Mouse (Mus musculus) hindbrain, embryonic 11.5 days (tissue): ENCODE measurements around the gene Mrpl38. TPM values are rescaled to one million over a fixed set of nuclear protein-coding genes. Genes with fewer than 3 reads are reported as not detected.
"Not testable (repeated sequence)": the region's sequence is repeated elsewhere in the genome, so short reads cannot be mapped to it uniquely, and the experiment has no call there.

Experiments
- ATAC-seq: fragments of 200-750 bp; cut with Nextera tagmentation; 2 replicates; pipeline ENCODE4 v1.8.0; 2017; ENCODE audit warnings: mild to moderate bottlenecking, moderate TSS enrichment, moderate library complexity; ENCODE audit not compliant: low FRiP score
- DNase-seq: peaks from one replicate; pipeline ENCODE4 v3.0.0-alpha.2; 2015; ENCODE audit warnings: low spot score
- H3K27ac ChIP-seq: fragments of 300-500 bp; sonication (generic); 2 replicates; pipeline ENCODE4 v1.5.1; 2014; ENCODE audit warnings: mild to moderate bottlenecking, low read depth, low read length
- H3K27me3 ChIP-seq: fragments of 300-500 bp; sonication (generic); 2 replicates; pipeline ENCODE4 v1.6.1; 2014; ENCODE audit warnings: mild to moderate bottlenecking, low read length, moderate library complexity, mixed read lengths; ENCODE audit not compliant: control insufficient read depth, insufficient read depth
- H3K36me3 ChIP-seq: fragments of 300-500 bp; sonication (generic); 2 replicates; pipeline ENCODE4 v1.6.1; 2014; ENCODE audit warnings: mild to moderate bottlenecking, low read length, moderate library complexity, mixed read lengths; ENCODE audit not compliant: control insufficient read depth, insufficient read depth
- H3K4me1 ChIP-seq: fragments of 300-500 bp; sonication (generic); replicated peaks from 2 replicates; pipeline ENCODE4 v1.6.1; 2014; ENCODE audit warnings: low read length, mixed read lengths; ENCODE audit not compliant: control insufficient read depth, insufficient read depth
- H3K4me2 ChIP-seq: fragments of 300-500 bp; sonication (generic); replicated peaks from 2 replicates; pipeline ENCODE4 v1.6.1; 2014; ENCODE audit warnings: mild to moderate bottlenecking, low read depth, low read length
- H3K4me3 ChIP-seq: fragments of 300-500 bp; sonication (generic); 2 replicates; pipeline ENCODE4 v1.5.1; 2014; ENCODE audit warnings: low read depth, low read length
- H3K9ac ChIP-seq: fragments of 300-500 bp; sonication (generic); 2 replicates; pipeline ENCODE4 v1.6.1; 2014; ENCODE audit warnings: low read depth, low read length
- H3K9me3 ChIP-seq: fragments of 300-500 bp; sonication (generic); 2 replicates; pipeline ENCODE4 v1.6.1; 2016; ENCODE audit warnings: low read length; ENCODE audit not compliant: control insufficient read depth
- WGBS: fragments of 180-500 bp; shearing (Covaris S2); extraction: QIAGEN DNeasy Blood & Tissue Kit; methylation state at CpG from one replicate; pipeline ENCODE4 v1.1.7; 2014; 5-methylcytosine and 5-hydroxymethylcytosine counted together
- polyA plus RNA-seq: library from polyadenylated mRNA; unstranded; fragments of >200 nt; fragmentation: Nextera tagmentation; extraction: Ambion mirVana; gene quantifications from 2 replicates; pipeline ENCODE4 v1.2.1, GENCODE M21; 2014

The Mrpl38 gene
- polyA plus RNA-seq, 1 experiment from 2014 or later: 93.2 TPM

DNA sequence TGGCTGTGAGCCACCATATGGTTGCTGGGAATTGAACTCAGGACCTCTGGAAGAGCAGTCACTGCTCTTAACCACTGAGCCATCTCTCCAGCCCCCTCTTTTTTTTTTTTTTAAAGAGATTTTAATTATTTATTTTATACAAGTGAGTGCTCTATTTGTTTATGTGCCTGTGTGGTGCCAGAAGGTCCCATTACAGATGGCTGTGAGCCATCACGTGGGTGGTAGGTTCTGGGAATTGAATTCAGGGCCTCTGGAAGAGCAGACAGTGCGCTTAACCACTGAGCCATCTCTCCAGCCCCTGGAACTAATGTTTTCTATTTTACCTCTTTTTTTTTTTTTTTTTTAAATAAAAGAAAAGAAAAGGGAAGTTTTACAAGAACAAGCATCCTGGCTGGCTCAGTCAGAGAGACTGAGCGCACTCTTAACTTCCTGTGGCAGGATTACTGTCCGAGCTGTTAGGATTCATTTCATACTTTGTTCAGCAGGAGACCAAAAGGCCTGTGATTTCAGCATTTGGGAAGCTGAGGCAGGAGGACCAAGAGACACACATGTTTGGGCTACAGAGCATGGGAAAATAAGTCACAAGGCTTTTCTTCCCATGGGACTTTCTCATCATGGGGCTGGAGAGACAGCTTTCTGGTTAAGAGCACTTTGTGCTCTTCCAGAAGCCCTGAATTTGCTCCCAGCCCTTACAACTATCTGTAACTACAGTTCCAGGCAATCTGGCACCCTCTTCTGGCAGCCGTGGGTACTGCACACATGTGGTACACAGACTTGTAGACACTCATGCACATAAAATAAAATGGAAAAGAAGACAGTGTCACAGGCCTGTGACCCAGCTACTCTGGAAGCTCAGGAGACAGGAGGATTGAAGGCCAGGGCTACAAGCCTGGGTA is 42.2 kb downstream of the Mrpl38 start:
- ATAC-seq (no peak), DNase-seq (peak; percentile 40)
- no peak overlapping the region for H3K4me2 ChIP-seq
- WGBS: 90% methylated on average over 5 of the region's 5 CpGs
- H3K4me3 ChIP-seq: no peak overlapping the region
- H3K36me3 ChIP-seq: no peaks in the 10 kb centered on the region
- H3K27me3 ChIP-seq: no peaks in the 10 kb centered on the region
- H3K27ac ChIP-seq: no peak overlapping the region
- no peaks in the 10 kb centered on the region for H3K4me1 ChIP-seq
- H3K9ac ChIP-seq: no peak overlapping the region
- H3K9me3 ChIP-seq: no peaks in the 10 kb centered on the region

- no peak overlapping the region for H3K4me3 ChIP-seq
- no peak for ATAC-seq
- WGBS: 77% methylated on average over 3 of the region's 3 CpGs
Observed at GRCm38 (mm10) chr11:116095573-116095972, 43.1 kb downstream of the Mrpl38 start.

DNA sequence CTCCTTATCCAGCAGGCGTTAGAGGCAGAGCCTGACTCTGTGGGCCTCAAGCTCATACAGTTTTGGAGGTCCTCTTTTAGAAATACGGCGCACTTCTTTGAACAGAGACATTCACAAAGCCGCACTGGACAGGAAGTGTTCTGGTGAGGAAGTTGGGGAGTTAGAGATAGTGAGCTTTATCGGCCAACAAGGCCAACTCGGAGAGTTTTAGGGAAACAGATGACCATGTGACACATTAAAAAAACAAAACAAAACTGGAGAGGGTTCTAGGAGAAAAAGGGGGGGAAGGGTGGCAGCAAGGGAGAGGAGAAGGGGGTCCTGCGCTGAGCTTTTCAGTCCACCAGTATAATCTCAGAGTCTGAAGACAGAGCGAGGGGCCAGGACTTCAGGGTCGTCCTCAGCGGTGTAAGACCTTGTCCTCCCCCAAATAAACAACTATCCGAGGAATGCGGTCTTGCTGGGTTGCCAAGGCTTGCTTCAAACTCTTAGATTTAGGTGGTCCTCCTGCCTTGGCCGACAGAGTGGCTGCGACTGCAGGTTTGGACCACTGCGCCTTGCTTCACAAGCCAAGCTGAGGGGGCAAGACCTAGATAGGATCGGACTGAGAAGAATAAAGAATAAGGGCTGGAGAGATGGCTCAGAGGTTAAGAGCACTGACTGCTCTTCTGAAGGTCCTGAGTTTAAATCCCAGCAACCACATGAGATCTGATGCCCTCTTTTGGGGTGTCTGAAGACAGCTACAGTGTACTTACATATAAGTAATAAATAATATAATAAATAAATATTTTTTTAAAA is 44.7 kb downstream of the Mrpl38 start:
- ATAC-seq: no peak
- H3K27me3 ChIP-seq: no peaks in the 10 kb centered on the region
- H3K4me3 ChIP-seq: no peak overlapping the region
- H3K36me3 ChIP-seq: no peaks in the 10 kb centered on the region
- H3K4me1 ChIP-seq: no peaks in the 10 kb centered on the region
- H3K27ac ChIP-seq: no peak overlapping the region
- H3K4me2 ChIP-seq: no peak overlapping the region
- 66% methylated on average over 16 of the region's 16 CpGs for WGBS
- H3K9me3 ChIP-seq: no peaks in the 10 kb centered on the region
- H3K9ac ChIP-seq: no peak overlapping the region
- no peak for DNase-seq

More at GRCm38 (mm10) chr11:116095573-116095972, 43.1 kb downstream of the Mrpl38 start:
- Histone ChIP-seq H3K9me3 (no peaks in the 10 kb centered on the region), H3K27ac (no peak overlapping the region), H3K27me3 (no peaks in the 10 kb centered on the region), H3K9ac (no peak overlapping the region), H3K36me3 (no peaks in the 10 kb centered on the region), H3K4me1 (no peaks in the 10 kb centered on the region), H3K4me2 (no peak overlapping the region)
- no peak for DNase-seq

DNA sequence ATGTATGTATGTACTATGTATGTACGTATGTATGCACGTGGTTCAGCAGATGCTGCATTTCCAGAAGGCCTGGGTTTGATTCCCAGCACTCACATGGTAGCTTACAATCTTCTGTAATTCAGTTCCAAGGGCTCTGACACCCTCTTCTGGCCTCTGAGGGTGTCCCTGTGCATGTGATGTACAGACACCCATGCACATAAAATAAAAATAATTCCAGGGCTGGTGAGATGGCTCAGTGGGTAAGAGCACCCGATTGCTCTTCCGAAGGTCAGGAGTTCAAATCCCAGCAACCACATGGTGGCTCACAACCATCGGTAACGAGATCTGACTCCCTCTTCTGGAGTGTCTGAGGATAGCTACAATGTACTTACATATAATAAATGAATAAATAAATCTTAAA is 45.7 kb downstream of the Mrpl38 start:
- not testable (repeated sequence) for H3K36me3 ChIP-seq, H3K9me3 ChIP-seq, H3K27ac ChIP-seq, ATAC-seq, H3K4me3 ChIP-seq, H3K4me1 ChIP-seq, H3K27me3 ChIP-seq, DNase-seq, H3K9ac ChIP-seq, H3K4me2 ChIP-seq
- 93% methylated on average over 6 of the region's 6 CpGs for WGBS

DNA sequence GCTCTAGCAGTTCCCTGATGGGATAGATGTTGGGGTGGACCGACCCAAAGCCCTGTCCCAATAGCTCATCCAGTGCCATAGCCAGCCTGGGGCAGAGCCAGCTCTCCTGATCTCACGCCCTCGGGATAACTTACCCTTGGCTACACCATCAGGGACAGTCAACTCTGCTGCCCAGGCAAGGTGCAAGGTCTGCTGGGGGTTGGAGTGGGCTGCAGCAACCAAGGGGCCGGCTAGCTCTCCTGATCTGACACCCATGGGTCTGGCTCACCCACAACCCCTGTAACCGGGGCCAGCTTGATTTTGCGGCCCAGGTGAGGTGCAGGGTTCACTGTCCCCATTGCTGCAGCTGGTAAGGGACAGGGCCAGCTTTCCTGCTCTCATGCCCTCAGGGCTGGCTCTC is 47.1 kb downstream of the Mrpl38 start:
- H3K4me2 ChIP-seq: no peak overlapping the region
- no peak overlapping the region for H3K4me3 ChIP-seq
- no peaks in the 10 kb centered on the region for H3K36me3 ChIP-seq
- DNase-seq (no peak), ATAC-seq (no peak)
- H3K4me1 ChIP-seq: no peaks in the 10 kb centered on the region
- no peaks in the 10 kb centered on the region for H3K9me3 ChIP-seq
- H3K9ac ChIP-seq: no peak overlapping the region
- no peak overlapping the region for H3K27ac ChIP-seq
- WGBS: 84% methylated on average over 6 of the region's 6 CpGs
- H3K27me3 ChIP-seq: no peaks in the 10 kb centered on the region

- Histone ChIP-seq H3K36me3 (no peaks in the 10 kb centered on the region), H3K27ac (no peak overlapping the region), H3K27me3 (no peaks in the 10 kb centered on the region), H3K4me1 (no peaks in the 10 kb centered on the region), H3K4me2 (no peak overlapping the region), H3K4me3 (no peak overlapping the region), H3K9me3 (no peaks in the 10 kb centered on the region), H3K9ac (no peak overlapping the region)
- no peak for ATAC-seq
- DNase-seq: no peak
- WGBS: 89% methylated on average over 6 of the region's 6 CpGs
Observed at GRCm38 (mm10) chr11:116089545-116089944, 49.1 kb downstream of the Mrpl38 start.

DNA sequence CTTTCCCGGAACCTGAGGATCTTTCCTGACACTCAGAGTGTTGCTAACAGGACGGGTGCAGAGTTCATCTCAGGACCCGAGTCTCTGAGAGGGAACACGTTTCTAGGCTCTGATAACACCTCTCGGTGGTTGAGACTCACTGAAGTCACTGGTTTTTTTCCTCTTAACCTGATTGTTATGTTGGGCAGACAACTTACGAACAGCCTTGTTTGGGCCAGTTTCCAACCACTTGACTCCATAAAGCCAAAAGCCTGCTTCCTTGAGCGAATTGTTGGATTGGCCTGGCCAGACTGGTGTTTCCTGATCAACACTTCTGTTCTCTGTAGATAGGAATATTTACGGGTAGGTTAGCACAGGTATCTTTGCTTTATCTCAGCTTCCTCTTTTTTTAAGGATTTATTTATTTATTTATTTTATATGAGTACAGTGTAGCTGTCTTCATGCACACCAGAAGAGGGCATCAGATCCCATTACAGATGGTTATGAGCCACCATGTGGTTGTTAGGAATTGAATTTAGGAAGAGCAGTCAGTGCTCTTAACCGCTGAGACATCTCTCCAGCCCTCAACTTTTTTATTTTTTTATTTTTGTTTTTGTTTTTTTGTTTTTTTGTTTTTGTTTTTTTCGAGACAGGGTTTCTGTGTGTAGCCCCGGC is 49.8 kb downstream of the Mrpl38 start:
- WGBS: 85% methylated on average over 11 of the region's 11 CpGs
- H3K9ac ChIP-seq: no peak overlapping the region
- DNase-seq: no peak
- ATAC-seq: no peak
- no peaks in the 10 kb centered on the region for H3K4me1 ChIP-seq
- no peak overlapping the region for H3K27ac ChIP-seq
- H3K4me2 ChIP-seq: no peak overlapping the region
- H3K9me3 ChIP-seq: no peaks in the 10 kb centered on the region
- H3K36me3 ChIP-seq: no peaks in the 10 kb centered on the region
- no peak overlapping the region for H3K4me3 ChIP-seq
- no peaks in the 10 kb centered on the region for H3K27me3 ChIP-seq

DNA sequence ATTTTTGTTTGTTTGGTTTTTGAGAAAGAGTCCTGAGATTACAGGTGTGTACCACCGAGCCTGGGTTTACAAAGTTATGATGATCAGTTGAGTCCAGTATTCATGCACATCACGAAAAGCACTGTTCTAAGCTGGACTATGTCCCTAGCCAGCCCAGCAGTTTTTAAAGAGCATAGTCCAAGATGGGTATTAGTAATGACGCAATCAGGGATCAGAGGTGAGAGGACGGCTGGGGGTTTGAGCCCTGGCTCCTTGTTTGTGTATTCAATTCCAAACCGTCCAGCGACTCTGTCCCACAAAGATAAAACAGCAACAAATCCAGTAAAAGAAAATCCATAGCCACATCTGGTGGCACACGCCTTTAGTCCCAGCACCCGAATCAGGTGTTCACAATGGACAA is 50.5 kb downstream of the Mrpl38 start:
- Histone ChIP-seq H3K9me3 (no peaks in the 10 kb centered on the region), H3K27me3 (no peaks in the 10 kb centered on the region), H3K36me3 (no peaks in the 10 kb centered on the region), H3K4me1 (no peaks in the 10 kb centered on the region), H3K4me2 (no peak overlapping the region; the same call in 1 of the 2 replicates), H3K9ac (no peak overlapping the region), H3K27ac (no peak overlapping the region), H3K4me3 (no peak overlapping the region; the same call in 1 of the 2 replicates)
- 88% methylated on average over 8 of the region's 8 CpGs for WGBS
- ATAC-seq (no peak), DNase-seq (no peak)
